Mouse (Mus musculus): Measurements from ENCODE around the gene A630001G21Rik.

A630001G21Rik gene

GRCm38 (mm10) chr1:85767754-85768153, 10.7 kb downstream of the A630001G21Rik start:
- no peak for DNase-seq

GRCm38 (mm10) chr1:85766120-85766519, 12.3 kb downstream of the A630001G21Rik start:
- no peak for DNase-seq

- no peak for DNase-seq
These were observed 14.2 kb downstream of the A630001G21Rik start for GRCm38 (mm10) chr1:85764291-85764690.

GRCm38 (mm10) chr1:85763386-85763785, 15.1 kb downstream of the A630001G21Rik start:
- no peak for DNase-seq

- DNase-seq, result no peak
These were observed 16.8 kb downstream of the A630001G21Rik start for GRCm38 (mm10) chr1:85761665-85762064.

GRCm38 (mm10) chr1:85758969-85759293, 19.5 kb downstream of the A630001G21Rik start:
- no peak for DNase-seq

GRCm38 (mm10) chr1:85758231-85758968, 20.0 kb downstream of the A630001G21Rik start:
- DNase-seq, result peak; percentile 95

GRCm38 (mm10) chr1:85757531-85758230, 20.8 kb downstream of the A630001G21Rik start:
- no peak for DNase-seq

- DNase-seq, result no peak
These were observed 26.3 kb downstream of the A630001G21Rik start for GRCm38 (mm10) chr1:85751932-85752680.

- DNase-seq, result peak; percentile 98
These were observed 26.9 kb downstream of the A630001G21Rik start for GRCm38 (mm10) chr1:85751494-85751893.

GRCm38 (mm10) chr1:85750650-85751049, 27.8 kb downstream of the A630001G21Rik start:
- no peak for DNase-seq

GRCm38 (mm10) chr1:85749829-85750228, 28.6 kb downstream of the A630001G21Rik start:
- no peak for DNase-seq

- no peak for DNase-seq
These were observed 31.9 kb downstream of the A630001G21Rik start for GRCm38 (mm10) chr1:85746511-85746910.

- DNase-seq, result no peak
These were observed 33.9 kb downstream of the A630001G21Rik start for GRCm38 (mm10) chr1:85744539-85744938.

- no peak for DNase-seq
These were observed 35.4 kb downstream of the A630001G21Rik start for GRCm38 (mm10) chr1:85742916-85743505.

GRCm38 (mm10) chr1:85742333-85742732, 36.1 kb downstream of the A630001G21Rik start:
- DNase-seq, result no peak

- no peak for DNase-seq
These were observed 37.5 kb downstream of the A630001G21Rik start for GRCm38 (mm10) chr1:85740923-85741322.

- no peak for DNase-seq
These were observed 38.6 kb downstream of the A630001G21Rik start for GRCm38 (mm10) chr1:85739819-85740218.

GRCm38 (mm10) chr1:85739000-85739399, 39.4 kb downstream of the A630001G21Rik start:
- no peak for DNase-seq

GRCm38 (mm10) chr1:85736355-85737184, 41.9 kb downstream of the A630001G21Rik start:
- DNase-seq, result peak; percentile 93

GRCm38 (mm10) chr1:85735463-85736123, 42.9 kb downstream of the A630001G21Rik start:
- DNase-seq, result peak; percentile 99

- no peak for DNase-seq
These were observed 43.9 kb downstream of the A630001G21Rik start for GRCm38 (mm10) chr1:85734511-85734910.
